Mouse (Mus musculus) telencephalon, adult 2 months (tissue): ENCODE data around the gene Entpd7.

Source experiments
- DNase-seq: peaks from one replicate; pipeline ENCODE4 v3.0.0-alpha.2; 2011; ENCODE audit warnings: low read depth, low spot score

Entpd7 gene

DNA sequence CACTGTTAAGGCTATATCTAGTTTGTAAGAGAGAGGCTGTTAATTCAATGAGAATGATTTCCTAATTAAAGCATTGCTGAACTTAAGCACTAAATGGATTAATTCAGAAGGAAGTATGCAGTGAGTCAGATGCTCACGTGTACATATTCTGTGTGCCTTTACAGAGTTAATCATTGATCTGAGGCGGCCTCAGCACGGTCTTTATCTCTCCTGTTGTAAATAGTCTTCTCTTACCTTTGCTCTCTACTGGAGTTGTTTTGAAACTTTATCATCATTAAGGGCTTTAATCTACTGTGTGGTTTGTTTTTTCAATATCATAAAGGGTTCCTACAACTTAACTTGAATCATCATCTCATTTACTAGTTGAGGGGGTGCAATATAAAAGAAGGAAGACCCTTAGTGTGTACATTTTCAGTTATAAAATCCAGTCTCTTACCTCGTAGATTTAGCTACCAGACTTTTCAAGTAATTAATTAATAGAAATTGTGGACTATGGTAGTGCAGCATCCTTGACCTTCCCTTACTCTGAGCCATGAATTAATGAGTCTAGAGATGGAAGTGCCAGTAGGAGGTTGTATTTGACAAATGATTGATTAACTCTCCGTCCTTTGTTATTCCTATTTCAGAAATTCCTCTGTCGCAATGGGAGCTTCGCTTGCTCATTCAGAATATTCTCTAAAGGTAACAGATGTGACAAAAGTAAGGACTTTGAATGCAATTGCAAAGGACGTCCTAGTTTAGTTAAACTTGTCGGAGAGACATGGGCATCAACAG is 78.3 kb downstream of the Entpd7 start:
- DNase-seq = no peak

DNA sequence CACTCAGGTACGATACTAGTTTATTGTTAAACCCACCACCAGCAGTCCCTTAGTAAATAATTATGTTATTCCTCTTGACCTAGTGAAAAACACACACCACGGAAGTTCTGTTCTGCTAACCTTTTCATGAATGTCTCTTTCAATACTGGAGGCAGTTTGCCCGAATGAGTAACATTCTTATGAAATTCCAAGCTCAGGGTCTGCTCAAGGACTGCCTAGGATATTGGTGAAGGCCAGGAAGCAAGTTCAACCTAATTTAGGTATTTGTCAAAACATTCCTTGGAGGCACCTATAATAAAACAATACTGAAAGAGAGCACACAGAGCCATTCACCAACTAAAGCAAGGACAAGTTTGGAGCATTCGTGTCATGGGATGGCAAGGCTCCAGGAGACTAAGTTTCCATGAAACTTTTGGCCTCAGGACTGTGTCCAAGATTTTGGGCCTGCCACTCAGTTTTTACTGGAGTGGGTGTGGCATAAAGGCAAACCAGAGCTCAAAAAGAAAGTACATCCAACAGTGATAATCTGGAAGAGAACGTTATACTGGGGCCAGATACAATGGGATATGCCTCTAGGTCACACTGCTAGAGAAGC is 80.0 kb downstream of the Entpd7 start:
- DNase-seq = no peak

DNA sequence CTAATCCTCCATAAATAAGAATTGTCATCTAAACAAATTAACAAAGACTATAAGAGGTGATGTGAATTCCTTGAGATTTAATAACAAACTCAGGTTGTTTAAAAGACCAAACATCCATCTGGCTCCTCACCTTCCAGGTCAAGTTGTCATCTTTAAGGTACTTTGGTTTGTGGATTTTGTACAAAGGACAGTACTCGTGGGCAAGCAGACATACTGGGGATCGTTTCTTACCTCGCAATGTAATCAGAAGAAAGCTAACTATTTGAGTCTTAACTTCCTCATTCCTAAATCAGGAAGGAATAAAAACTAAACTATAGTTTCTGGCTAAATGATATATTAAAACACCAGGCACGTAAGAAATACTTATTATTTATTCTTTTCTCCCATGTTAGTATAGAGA is 81.1 kb downstream of the Entpd7 start:
- no peak for DNase-seq

DNA sequence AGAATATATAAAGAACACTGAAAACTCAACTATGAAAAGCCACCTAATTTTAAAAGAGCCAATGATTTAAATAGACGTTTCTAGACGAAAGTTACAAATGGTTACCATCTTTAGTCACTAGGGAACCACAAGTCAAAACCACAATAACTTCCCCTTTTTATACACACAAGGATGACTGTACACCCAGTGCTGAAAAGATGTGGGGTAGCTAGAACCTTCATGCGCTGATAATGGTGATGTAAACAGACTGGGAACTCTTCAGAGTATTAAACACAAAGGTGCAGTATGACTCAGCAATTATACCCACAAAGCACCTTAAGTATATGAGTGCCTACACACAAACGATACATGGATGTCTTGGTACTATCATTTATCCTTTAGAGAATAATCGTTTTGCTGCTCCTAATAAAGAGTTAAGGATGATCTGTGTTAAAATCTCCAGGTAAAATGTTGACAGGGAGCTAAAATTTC is 82.1 kb downstream of the Entpd7 start:
- no peak for DNase-seq

DNA sequence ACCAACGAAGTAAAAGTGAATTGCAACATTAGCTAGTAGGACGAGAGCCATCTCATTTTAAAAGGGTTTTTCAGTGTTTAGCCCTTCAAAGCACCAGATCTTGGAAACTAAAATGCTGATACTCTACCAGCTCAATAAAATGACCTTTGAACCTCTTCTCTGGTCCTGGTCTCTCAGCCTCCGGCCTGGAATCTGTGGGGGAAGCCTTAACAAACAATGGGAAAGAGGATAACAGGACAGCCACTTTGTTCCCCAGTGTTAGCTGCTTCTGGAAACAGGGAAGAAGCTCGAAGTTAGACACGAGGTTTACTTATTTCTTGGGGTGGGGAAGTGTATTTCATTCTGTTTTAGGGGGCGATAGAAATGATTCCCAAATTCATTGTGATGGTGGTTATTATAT is 82.8 kb downstream of the Entpd7 start:
- no peak for DNase-seq

DNA sequence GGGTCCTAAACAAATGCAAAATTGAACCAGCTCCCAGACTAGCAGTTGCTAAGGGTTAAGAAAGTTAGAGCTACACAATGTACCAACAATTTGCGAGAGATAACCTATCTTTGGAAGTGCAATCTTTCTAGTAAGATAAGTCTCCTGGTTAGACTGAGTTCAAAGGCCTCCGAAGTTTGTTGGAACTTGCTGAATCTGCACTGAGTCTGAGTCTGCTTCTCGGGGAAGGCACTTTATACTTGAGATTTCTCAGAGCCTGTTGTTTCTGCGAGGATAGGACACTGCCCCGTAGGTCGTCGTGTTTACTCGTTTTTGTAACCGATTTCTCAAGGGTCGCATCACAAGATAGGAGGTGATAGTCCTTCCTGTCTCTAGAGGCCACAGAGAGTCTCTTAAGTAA is 86.0 kb downstream of the Entpd7 start:
- DNase-seq = no peak

DNA sequence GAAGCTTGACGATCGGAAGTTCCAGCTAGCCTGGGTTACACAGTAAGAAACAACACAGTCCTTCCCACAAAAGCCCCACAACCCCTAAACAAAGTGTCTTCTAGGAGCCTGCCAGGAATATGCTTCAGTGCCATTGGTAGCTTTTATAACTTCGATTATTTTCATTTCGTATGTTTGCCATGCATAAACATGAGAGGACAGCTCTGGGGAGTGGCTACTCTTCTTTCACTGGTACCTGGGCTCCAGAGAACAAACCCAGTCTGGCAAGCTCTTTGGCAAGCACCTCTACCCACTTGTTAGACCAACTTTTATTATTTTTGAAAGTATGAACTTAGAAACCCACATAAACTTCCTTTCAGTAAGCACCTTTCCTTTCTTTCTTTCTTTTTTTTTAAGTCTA is 87.1 kb downstream of the Entpd7 start:
- no peak for DNase-seq

DNA sequence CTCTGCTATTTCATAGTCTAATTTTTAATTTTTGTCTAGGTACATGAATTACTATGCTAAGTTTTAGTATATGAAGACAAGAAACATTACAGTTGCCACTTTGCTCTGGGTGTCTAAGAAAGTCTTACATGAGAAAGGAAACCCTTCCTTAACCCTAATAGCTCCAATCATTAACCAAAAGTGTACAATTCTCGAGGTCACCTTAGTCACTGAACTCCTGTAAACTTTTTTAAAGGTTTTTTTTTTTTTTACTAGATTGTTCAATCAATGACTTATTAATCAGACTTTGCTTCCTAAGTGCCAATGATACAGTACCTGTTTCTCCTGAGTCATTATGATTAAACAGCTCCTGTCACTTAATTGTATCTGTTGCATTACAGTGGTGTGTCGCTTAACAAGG is 87.8 kb downstream of the Entpd7 start:
- DNase-seq = no peak

DNA sequence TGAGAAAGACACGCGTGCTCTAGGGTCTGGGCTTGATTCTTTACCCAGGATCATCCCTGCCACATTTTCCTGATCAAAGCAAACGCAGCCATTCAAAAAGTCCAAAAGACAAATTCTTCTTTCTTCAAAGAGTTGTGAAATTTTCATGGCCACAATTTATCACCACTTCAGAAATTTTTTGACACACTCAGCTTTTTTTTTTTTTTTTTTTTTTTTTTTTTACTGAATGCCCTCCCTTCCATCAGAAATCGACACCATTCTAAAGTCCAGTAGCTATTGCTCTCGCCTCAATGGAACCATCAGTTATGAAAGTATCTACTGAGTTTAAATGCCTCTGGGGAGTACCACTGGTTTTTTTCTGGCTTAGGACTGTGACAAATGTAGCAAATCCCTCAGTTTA is 90.9 kb downstream of the Entpd7 start:
- DNase-seq = no peak

DNA sequence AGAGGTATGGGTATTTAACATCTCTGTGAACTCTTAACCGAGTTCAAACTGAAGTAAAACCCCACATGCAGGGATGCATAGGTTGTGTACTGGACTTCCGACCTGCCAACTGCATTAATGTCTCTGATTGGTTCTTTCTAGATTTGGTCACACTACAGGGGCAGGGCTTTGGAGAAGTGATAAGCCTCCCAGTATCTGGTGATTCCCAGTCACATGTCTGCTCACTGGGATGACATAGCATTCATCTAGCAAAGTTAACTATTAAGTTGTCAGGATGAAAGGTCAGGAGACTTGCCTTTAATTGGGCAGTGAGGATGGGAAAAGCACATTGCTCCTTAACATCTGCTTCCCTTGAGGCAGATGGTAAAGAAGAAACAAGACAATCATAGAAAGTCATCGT is 92.5 kb downstream of the Entpd7 start, which contains the start of gene Abcc2:
TSS of gene Abcc2 (plus strand) at position 213 of the 400 bp plus-strand sequence.
- DNase-seq = no peak
